ENCODE assay signal across 8 mouse cellular contexts in genomic region chr11:76846878-76847222, GRCm38 (mm10). TPM values are rescaled to one million over a fixed set of nuclear protein-coding genes. Genes with fewer than 3 reads are reported as not detected.
DNase-seq lines count a peak whose midpoint lies in the region; ATAC-seq and TF ChIP-seq lines count a peak whose summit lies in the region.

Gene Cpd, minus strand, starts transcription at chr11:76847018.

- ATAC-seq in heart, embryonic 11.5 days (replicated peaks; ENCODE audit: insufficient number of reproducible peaks, low FRiP score, low TSS enrichment), result peak; percentile 98
- ATAC-seq in kidney, embryonic 16.5 days (ENCODE audit: low FRiP score, low TSS enrichment), result peak; percentile 99

- H3ac ChIP-seq in C2C12 (ENCODE audit: control insufficient read depth, insufficient read length, low read depth) (peak within 1 kb of the TSS; percentile 86), myocyte (ENCODE audit: control insufficient read depth, insufficient read length) (peak within 1 kb of the TSS; percentile 73)

- DNase-seq in brain, embryonic 14.5 days (ENCODE audit: low read depth), result peak; percentile 99
- peak; percentile 88 for DNase-seq in liver, adult 2 months (ENCODE audit: extremely low read depth, low read depth, low spot score)
- DNase-seq in splenic B cell, adult 2 months (ENCODE audit: low read depth, low spot score), result peak; percentile 66

- H3K9ac ChIP-seq in heart, embryonic 11.5 days (ENCODE audit: low read depth, low read length), result peak within 1 kb of the TSS; percentile 87
- H3K9ac ChIP-seq in kidney, embryonic 16.5 days (replicated peaks; ENCODE audit: low read length), result peak within 1 kb of the TSS; percentile 94
- H3K9ac ChIP-seq in liver, adult 2 months (ENCODE audit: low read depth, low read length), result peak within 1 kb of the TSS; percentile 93

- H3K79me2 ChIP-seq in C2C12 (ENCODE audit: control insufficient read depth, insufficient read depth) (peaks cover 45% of the 10 kb centered on the region), myocyte (ENCODE audit: control insufficient read depth, insufficient read depth) (peaks cover 40% of the 10 kb centered on the region)
- peaks cover 3% of the 10 kb centered on the region; the same call in 1 of the 2 replicates for H3K79me2 ChIP-seq in liver, adult 2 months (ENCODE audit: control insufficient read depth, insufficient read depth, low read length)

- H3K4me1 ChIP-seq in erythroblast, embryonic 14.5 days (ENCODE audit: control insufficient read depth), result peaks cover 56% of the 10 kb centered on the region
- peaks cover 32% of the 10 kb centered on the region for H3K4me1 ChIP-seq in heart, embryonic 11.5 days (ENCODE audit: control insufficient read depth, insufficient read depth, low read length)
- peaks cover 38% of the 10 kb centered on the region for H3K4me1 ChIP-seq in kidney, embryonic 16.5 days (ENCODE audit: insufficient read depth, low read length)
- H3K4me1 ChIP-seq in liver, adult 2 months (ENCODE audit: control insufficient read depth, insufficient read depth, low read length), result peaks cover 4% of the 10 kb centered on the region; the same call in 1 of the 2 replicates

- H3K36me3 ChIP-seq in C2C12 (ENCODE audit: control insufficient read depth, insufficient read depth) (no peaks in the 10 kb centered on the region), myocyte (ENCODE audit: control insufficient read depth, insufficient read depth) (no peaks in the 10 kb centered on the region)
- peaks cover 3% of the 10 kb centered on the region; the same call in 1 of the 2 replicates for H3K36me3 ChIP-seq in erythroblast, embryonic 14.5 days (ENCODE audit: control insufficient read depth)
- H3K36me3 ChIP-seq in heart, embryonic 11.5 days (ENCODE audit: control insufficient read depth, insufficient read depth, low read length), result no peaks in the 10 kb centered on the region
- H3K36me3 ChIP-seq in kidney, embryonic 16.5 days (ENCODE audit: insufficient read depth, low read length), result no peaks in the 10 kb centered on the region
- H3K36me3 ChIP-seq in liver, adult 2 months (ENCODE audit: control insufficient read depth, insufficient read depth, low read length), result no peaks in the 10 kb centered on the region
- no peaks in the 10 kb centered on the region for H3K36me3 ChIP-seq in splenic B cell, adult 2 months (ENCODE audit: control insufficient read depth, insufficient read depth, low read length, poor library complexity, severe bottlenecking)

- H3K4me2 ChIP-seq in heart, embryonic 11.5 days, result peak within 1 kb of the TSS; percentile 99
- H3K4me2 ChIP-seq in kidney, embryonic 16.5 days (replicated peaks; ENCODE audit: low read depth, low read length), result peak within 1 kb of the TSS; percentile 90
- H3K4me2 ChIP-seq in myocyte (ENCODE audit: low read depth), result peak within 1 kb of the TSS; percentile 98

- no peak for TF ChIP-seq CTCF in C2C12 (IDR thresholded peaks at IDR 0.05; ENCODE audit: control insufficient read depth, insufficient read depth, insufficient read length)
- TF ChIP-seq CTCF in brain, embryonic 14.5 days (IDR thresholded peaks at IDR 0.05; ENCODE audit: borderline replicate concordance, extremely low read depth, insufficient read depth, insufficient read length), result no peak
- TF ChIP-seq CTCF in liver, adult 2 months (IDR thresholded peaks at IDR 0.05; ENCODE audit: low read depth, low read length), result no peak

- peaks cover 6% of the 10 kb centered on the region for H3K9me3 ChIP-seq in erythroblast, embryonic 14.5 days (ENCODE audit: control insufficient read depth, low read length)
- no peaks in the 10 kb centered on the region for H3K9me3 ChIP-seq in heart, embryonic 11.5 days (replicated peaks; ENCODE audit: control insufficient read depth, low read length)
- no peaks in the 10 kb centered on the region for H3K9me3 ChIP-seq in kidney, embryonic 16.5 days (ENCODE audit: low read length)

- H3K79me3 ChIP-seq in C2C12 (ENCODE audit: low read depth), result peaks cover 21% of the 10 kb centered on the region

- H3K27me3 ChIP-seq in C2C12 (ENCODE audit: control insufficient read depth, insufficient read depth, insufficient read length), result no peaks in the 10 kb centered on the region
- peaks cover 17% of the 10 kb centered on the region for H3K27me3 ChIP-seq in erythroblast, embryonic 14.5 days (ENCODE audit: control insufficient read depth)
- H3K27me3 ChIP-seq in heart, embryonic 11.5 days (ENCODE audit: control insufficient read depth, insufficient read depth, low read length), result no peaks in the 10 kb centered on the region
- no peaks in the 10 kb centered on the region for H3K27me3 ChIP-seq in kidney, embryonic 16.5 days (ENCODE audit: insufficient read depth, low read length)
- H3K27me3 ChIP-seq in liver, adult 2 months (ENCODE audit: control insufficient read depth, insufficient read depth, low read length), result no peaks in the 10 kb centered on the region
- H3K27me3 ChIP-seq in myocyte (ENCODE audit: control insufficient read depth, insufficient read depth, insufficient read length), result no peaks in the 10 kb centered on the region
- no peaks in the 10 kb centered on the region; the same call in 1 of the 2 replicates for H3K27me3 ChIP-seq in splenic B cell, adult 2 months (ENCODE audit: control insufficient read depth, insufficient read depth, low read length, poor library complexity, severe bottlenecking)

- peak within 1 kb of the TSS; percentile 69 for H3K4me3 ChIP-seq in C2C12 (ENCODE audit: insufficient read depth, poor library complexity, severe bottlenecking)
- peak within 1 kb of the TSS; percentile 78 for H3K4me3 ChIP-seq in erythroblast, embryonic 14.5 days (replicated peaks)
- H3K4me3 ChIP-seq in heart, embryonic 11.5 days (ENCODE audit: low read depth, low read length), result peak within 1 kb of the TSS; percentile 83
- H3K4me3 ChIP-seq in kidney, embryonic 16.5 days (ENCODE audit: low read length), result peak within 1 kb of the TSS; percentile 87
- peak within 1 kb of the TSS; percentile 89 for H3K4me3 ChIP-seq in liver, adult 2 months (ENCODE audit: insufficient read depth, low read depth, low read length)
- peak within 1 kb of the TSS; percentile 49 for H3K4me3 ChIP-seq in myocyte

- 0% methylated on average over 29 of the region's 29 CpGs for WGBS in heart, embryonic 11.5 days (ENCODE audit: insufficient replicate concordance)
- WGBS in kidney, embryonic 16.5 days, result 0% methylated on average over 29 of the region's 29 CpGs
- 1% methylated on average over 29 of the region's 29 CpGs for WGBS in liver, adult 2 months

- H3K27ac ChIP-seq in heart, embryonic 11.5 days (ENCODE audit: low read depth, low read length), result peak within 1 kb of the TSS; percentile 78
- peak within 1 kb of the TSS; percentile 88 for H3K27ac ChIP-seq in kidney, embryonic 16.5 days (ENCODE audit: low read length)
- peak within 1 kb of the TSS; percentile 67 for H3K27ac ChIP-seq in liver, adult 2 months (replicated peaks; ENCODE audit: insufficient read depth, low read depth, low read length)

- TF ChIP-seq POLR2A in brain, embryonic 14.5 days (IDR thresholded peaks at IDR 0.05; ENCODE audit: borderline replicate concordance, extremely low read depth, insufficient read depth, insufficient read length, poor library complexity, severe bottlenecking), result peak; percentile 98
- TF ChIP-seq POLR2A in liver, adult 2 months (IDR thresholded peaks at IDR 0.05; ENCODE audit: extremely low read depth, insufficient read depth, low read length), result peak; percentile 66
- TF ChIP-seq POLR2A in myocyte (IDR thresholded peaks at IDR 0.05; ENCODE audit: insufficient read length, low read depth), result peak; percentile 89

TF ChIP-seq in C2C12, 6 proteins besides CTCF, POLR2A, EP300 and RAD21:
- TF ChIP-seq CEBPB (IDR thresholded peaks at IDR 0.05; ENCODE audit: low read depth) (no peak), MAX (IDR thresholded peaks at IDR 0.05) (peak; percentile 29)
TF ChIP-seq in C2C12: peak in this region for 1.

TF ChIP-seq in myocyte, 11 proteins besides CTCF, POLR2A, EP300 and RAD21:
- no peak for TF ChIP-seq MYOG (IDR thresholded peaks at IDR 0.05; ENCODE audit: control insufficient read depth in 1 of 3, insufficient read depth in 1 of 3, insufficient read length in 2 of 3, low read depth in 2 of 3)
- peak; percentile 31 for TF ChIP-seq E2F4 (IDR thresholded peaks at IDR 0.05; ENCODE audit: insufficient read depth)
- no peak for TF ChIP-seq CEBPB (IDR thresholded peaks at IDR 0.05; ENCODE audit: insufficient read depth, poor library complexity, severe bottlenecking)
- peak; percentile 26 for TF ChIP-seq SRF (IDR thresholded peaks at IDR 0.05; ENCODE audit: control insufficient read depth, insufficient read length, low read depth)
- TF ChIP-seq MAX (IDR thresholded peaks at IDR 0.05; ENCODE audit: low read depth), result no peak
- TF ChIP-seq MYOD1 (IDR thresholded peaks at IDR 0.05; ENCODE audit: control insufficient read depth in 1 of 3, insufficient read length in 2 of 3, low read depth in 2 of 3), result no peak
- TF ChIP-seq REST (IDR thresholded peaks at IDR 0.05; ENCODE audit: insufficient read depth, insufficient read length), result no peak
- TF ChIP-seq TCF3 (IDR thresholded peaks at IDR 0.05; ENCODE audit: insufficient read length, low read depth), result no peak
- no peak for TF ChIP-seq USF1 (IDR thresholded peaks at IDR 0.05; ENCODE audit: low read depth)
- peak; percentile 76 for TF ChIP-seq POLR2AphosphoS2 (IDR thresholded peaks at IDR 0.05; ENCODE audit: insufficient read length, low read depth)
TF ChIP-seq in myocyte: peak in this region for 3.

RNA-seq across cellular contexts. Expression of gene Cpd, which starts in this region (rescaled TPM):
- 11.6 TPM for polyA plus RNA-seq in C2C12 (2012; fragmentation: generic; extraction: Trizol)
- 15.4 and 19.2 TPM in 2 replicates for polyA plus RNA-seq in brain, embryonic 14.5 days (2012; rRNA removed)
- 0.10 and 0.14 TPM in 2 replicates for polyA plus RNA-seq in erythroblast, embryonic 14.5 days (2012)
- 19.9 and 20.8 TPM in 2 replicates for polyA plus RNA-seq in heart, embryonic 11.5 days (2014; fragmentation: Nextera tagmentation; extraction: Ambion mirVana)
- 12.3 and 13.9 TPM in 2 replicates for polyA plus RNA-seq in kidney, embryonic 16.5 days (2015; fragmentation: Nextera tagmentation; extraction: Ambion mirVana)
- 17.0 and 22.6 TPM in 2 replicates for total RNA-seq in liver, adult 2 months (2014; rRNA removed)
- 4.8 and 5.0 TPM in 2 replicates for polyA plus RNA-seq in liver, adult 2 months (2012; rRNA removed)
- 17.6 TPM for polyA plus RNA-seq in myocyte (2012; fragmentation: generic; extraction: Trizol)

Comparison
In these comparisons a context has a peak if more than half of its experiments do, and no peak if none do; other contexts are left out.
1. Peak in every context shown above with its lines: DNase-seq, ATAC-seq, H3K4me3 ChIP-seq and H3K27ac ChIP-seq.